Mouse (Mus musculus): ENCODE data around the gene Usp6nl. TPM values are rescaled to one million over a fixed set of nuclear protein-coding genes. Genes with fewer than 3 reads are reported as not detected.

The Usp6nl gene
- polyA plus RNA-seq, 1 experiment from 2014 or later: 9.9 TPM

- DNase-seq (ENCODE audit: low spot score): no peak
- no peak for ATAC-seq (ENCODE audit: low FRiP score)
- 91% methylated on average over 7 of the region's 7 CpGs for WGBS
- Histone ChIP-seq H3K9me3 (ENCODE audit: control insufficient read depth, low read length) (no peaks in the 10 kb centered on the region), H3K36me3 (replicated peaks; ENCODE audit: control insufficient read depth, insufficient read depth) (no peaks in the 10 kb centered on the region), H3K27me3 (ENCODE audit: control insufficient read depth, insufficient read depth, low read length) (no peaks in the 10 kb centered on the region), H3K4me1 (replicated peaks; ENCODE audit: control insufficient read depth, insufficient read depth, low read length) (peaks cover 13% of the 10 kb centered on the region), H3K4me2 (replicated peaks) (no peak overlapping the region), H3K27ac (no peak overlapping the region), H3K9ac (no peak overlapping the region), H3K4me3 (replicated peaks; ENCODE audit: low read length) (no peak overlapping the region)
These were observed 6.5 kb downstream of the Usp6nl start for GRCm38 (mm10) chr2:6328927-6329326.

- H3K4me1 ChIP-seq (replicated peaks; ENCODE audit: control insufficient read depth, insufficient read depth, low read length): 0 out of 2 replicates have a peak, but pooled peaks cover 6% of the 10 kb centered on the region
- H3K4me2 ChIP-seq (replicated peaks): no peak overlapping the region
- H3K27ac ChIP-seq: no peak overlapping the region
- ATAC-seq (ENCODE audit: low FRiP score) (no peak), DNase-seq (ENCODE audit: low spot score) (no peak)
- H3K4me3 ChIP-seq (replicated peaks; ENCODE audit: low read length): no peak overlapping the region
- no peaks in the 10 kb centered on the region for H3K36me3 ChIP-seq (replicated peaks; ENCODE audit: control insufficient read depth, insufficient read depth)
- 93% methylated on average over 8 of the region's 8 CpGs for WGBS
- H3K9ac ChIP-seq: no peak overlapping the region
- H3K9me3 ChIP-seq (ENCODE audit: control insufficient read depth, low read length): no peaks in the 10 kb centered on the region
- no peaks in the 10 kb centered on the region for H3K27me3 ChIP-seq (ENCODE audit: control insufficient read depth, insufficient read depth, low read length)
These were observed 8.3 kb downstream of the Usp6nl start for GRCm38 (mm10) chr2:6330756-6331155.

GRCm38 (mm10) chr2:6331324-6332137 lies 9.1 kb downstream of the Usp6nl start:
- WGBS: 78% methylated on average over 7 of the region's 7 CpGs
- Histone ChIP-seq H3K4me3 (replicated peaks; ENCODE audit: low read length) (no peak overlapping the region), H3K36me3 (replicated peaks; ENCODE audit: control insufficient read depth, insufficient read depth) (no peaks in the 10 kb centered on the region), H3K9me3 (ENCODE audit: control insufficient read depth, low read length) (no peaks in the 10 kb centered on the region), H3K27me3 (ENCODE audit: control insufficient read depth, insufficient read depth, low read length) (no peaks in the 10 kb centered on the region), H3K27ac (peak overlapping the region; percentile 12; the same call in 1 of the 2 replicates), H3K4me1 (replicated peaks; ENCODE audit: control insufficient read depth, insufficient read depth, low read length) (0 out of 2 replicates have a peak, but pooled peaks cover 6% of the 10 kb centered on the region), H3K4me2 (replicated peaks) (no peak overlapping the region), H3K9ac (no peak overlapping the region)
- ATAC-seq (ENCODE audit: low FRiP score) (no peak), DNase-seq (ENCODE audit: low spot score) (no peak)

- no peak overlapping the region for H3K9ac ChIP-seq
- no peaks in the 10 kb centered on the region for H3K27me3 ChIP-seq (ENCODE audit: control insufficient read depth, insufficient read depth, low read length)
- no peaks in the 10 kb centered on the region for H3K36me3 ChIP-seq (replicated peaks; ENCODE audit: control insufficient read depth, insufficient read depth)
- H3K4me1 ChIP-seq (replicated peaks; ENCODE audit: control insufficient read depth, insufficient read depth, low read length): 0 out of 2 replicates have a peak, but pooled peaks cover 6% of the 10 kb centered on the region
- H3K27ac ChIP-seq: no peak overlapping the region
- ATAC-seq (ENCODE audit: low FRiP score) (no peak), DNase-seq (ENCODE audit: low spot score) (no peak)
- H3K9me3 ChIP-seq (ENCODE audit: control insufficient read depth, low read length): no peaks in the 10 kb centered on the region
- H3K4me3 ChIP-seq (replicated peaks; ENCODE audit: low read length): no peak overlapping the region
- 80% methylated on average over 1 of the region's 1 CpGs for WGBS
- no peak overlapping the region for H3K4me2 ChIP-seq (replicated peaks)
These were observed 11.1 kb downstream of the Usp6nl start for GRCm38 (mm10) chr2:6333570-6333969.

GRCm38 (mm10) chr2:6334011-6334410 lies 11.5 kb downstream of the Usp6nl start:
- H3K4me2 ChIP-seq (replicated peaks): no peak overlapping the region
- H3K9me3 ChIP-seq (ENCODE audit: control insufficient read depth, low read length): no peaks in the 10 kb centered on the region
- H3K27me3 ChIP-seq (ENCODE audit: control insufficient read depth, insufficient read depth, low read length): no peaks in the 10 kb centered on the region
- 0 out of 2 replicates have a peak, but pooled peaks cover 6% of the 10 kb centered on the region for H3K4me1 ChIP-seq (replicated peaks; ENCODE audit: control insufficient read depth, insufficient read depth, low read length)
- no peak overlapping the region for H3K27ac ChIP-seq
- H3K4me3 ChIP-seq (replicated peaks; ENCODE audit: low read length): no peak overlapping the region
- DNase-seq (ENCODE audit: low spot score) (no peak), ATAC-seq (ENCODE audit: low FRiP score) (no peak)
- no peaks in the 10 kb centered on the region for H3K36me3 ChIP-seq (replicated peaks; ENCODE audit: control insufficient read depth, insufficient read depth)
- H3K9ac ChIP-seq: no peak overlapping the region
- WGBS: 89% methylated on average over 6 of the region's 6 CpGs

- Histone ChIP-seq H3K9ac (no peak overlapping the region), H3K4me3 (replicated peaks; ENCODE audit: low read length) (no peak overlapping the region), H3K27ac (no peak overlapping the region), H3K36me3 (replicated peaks; ENCODE audit: control insufficient read depth, insufficient read depth) (no peaks in the 10 kb centered on the region), H3K27me3 (ENCODE audit: control insufficient read depth, insufficient read depth, low read length) (no peaks in the 10 kb centered on the region), H3K9me3 (ENCODE audit: control insufficient read depth, low read length) (no peaks in the 10 kb centered on the region), H3K4me2 (replicated peaks) (no peak overlapping the region), H3K4me1 (replicated peaks; ENCODE audit: control insufficient read depth, insufficient read depth, low read length) (0 out of 2 replicates have a peak, but pooled peaks cover 6% of the 10 kb centered on the region)
- DNase-seq (ENCODE audit: low spot score) (no peak), ATAC-seq (ENCODE audit: low FRiP score) (no peak)
- WGBS: 86% methylated on average over 14 of the region's 14 CpGs
These were observed 12.7 kb downstream of the Usp6nl start for GRCm38 (mm10) chr2:6335032-6335735.

GRCm38 (mm10) chr2:6336013-6336412 lies 13.5 kb downstream of the Usp6nl start:
- 0 out of 2 replicates have a peak, but pooled peaks cover 6% of the 10 kb centered on the region for H3K4me1 ChIP-seq (replicated peaks; ENCODE audit: control insufficient read depth, insufficient read depth, low read length)
- H3K36me3 ChIP-seq (replicated peaks; ENCODE audit: control insufficient read depth, insufficient read depth): no peaks in the 10 kb centered on the region
- H3K27ac ChIP-seq: no peak overlapping the region
- no peak overlapping the region for H3K9ac ChIP-seq
- ATAC-seq (ENCODE audit: low FRiP score) (no peak), DNase-seq (ENCODE audit: low spot score) (no peak)
- no peak overlapping the region for H3K4me3 ChIP-seq (replicated peaks; ENCODE audit: low read length)
- H3K4me2 ChIP-seq (replicated peaks): no peak overlapping the region
- H3K27me3 ChIP-seq (ENCODE audit: control insufficient read depth, insufficient read depth, low read length): no peaks in the 10 kb centered on the region
- WGBS: 97% methylated on average over 1 of the region's 1 CpGs
- H3K9me3 ChIP-seq (ENCODE audit: control insufficient read depth, low read length): no peaks in the 10 kb centered on the region

GRCm38 (mm10) chr2:6336649-6337048 lies 14.2 kb downstream of the Usp6nl start:
- no peak for DNase-seq (ENCODE audit: low spot score)
- no peaks in the 10 kb centered on the region for H3K27me3 ChIP-seq (ENCODE audit: control insufficient read depth, insufficient read depth, low read length)
- no peak for ATAC-seq (ENCODE audit: low FRiP score)
- no peaks in the 10 kb centered on the region for H3K36me3 ChIP-seq (replicated peaks; ENCODE audit: control insufficient read depth, insufficient read depth)
- no peak overlapping the region for H3K4me2 ChIP-seq (replicated peaks)
- no peak overlapping the region for H3K9ac ChIP-seq
- no peak overlapping the region for H3K27ac ChIP-seq
- 94% methylated on average over 3 of the region's 3 CpGs for WGBS
- 0 out of 2 replicates have a peak, but pooled peaks cover 6% of the 10 kb centered on the region for H3K4me1 ChIP-seq (replicated peaks; ENCODE audit: control insufficient read depth, insufficient read depth, low read length)
- H3K9me3 ChIP-seq (ENCODE audit: control insufficient read depth, low read length): no peaks in the 10 kb centered on the region
- H3K4me3 ChIP-seq (replicated peaks; ENCODE audit: low read length): no peak overlapping the region

GRCm38 (mm10) chr2:6337436-6337835 lies 15.0 kb downstream of the Usp6nl start:
- no peaks in the 10 kb centered on the region for H3K27me3 ChIP-seq (ENCODE audit: control insufficient read depth, insufficient read depth, low read length)
- H3K4me1 ChIP-seq (replicated peaks; ENCODE audit: control insufficient read depth, insufficient read depth, low read length): 0 out of 2 replicates have a peak, but pooled peaks cover 6% of the 10 kb centered on the region
- H3K4me2 ChIP-seq (replicated peaks): no peak overlapping the region
- H3K9me3 ChIP-seq (ENCODE audit: control insufficient read depth, low read length): no peaks in the 10 kb centered on the region
- H3K4me3 ChIP-seq (replicated peaks; ENCODE audit: low read length): no peak overlapping the region
- H3K9ac ChIP-seq: no peak overlapping the region
- H3K27ac ChIP-seq: no peak overlapping the region
- WGBS: 89% methylated on average over 2 of the region's 2 CpGs
- DNase-seq (ENCODE audit: low spot score) (no peak), ATAC-seq (ENCODE audit: low FRiP score) (no peak)
- H3K36me3 ChIP-seq (replicated peaks; ENCODE audit: control insufficient read depth, insufficient read depth): no peaks in the 10 kb centered on the region

Measured in hindbrain, embryonic 14.5 days (tissue).